Mouse (Mus musculus) left cerebral cortex, adult 6 months (tissue): ENCODE data around the gene 4930505A04Rik. TPM values are rescaled to one million over a fixed set of nuclear protein-coding genes. Genes with fewer than 3 reads are reported as not detected.

Experiments used
- long read RNA-seq, 2 experiments: library from polyadenylated mRNA; unstranded; transcript quantifications; one replicate each; pipeline ENCODE4 v2.0.0; 2019 to 2020
- polyA plus RNA-seq: library from polyadenylated mRNA; unstranded; fragments of <200 nt; fragmentation: Nextera tagmentation; gene quantifications from 2 replicates; pipeline ENCODE4 v1.2.3, GENCODE M21; 2021

Gene 4930505A04Rik
- polyA plus RNA-seq: 0.31 TPM in 1 of 2 replicates, not detected in the other
- long read RNA-seq, experiment 1: 0 reads
- long read RNA-seq, experiment 2, partial matches to known transcripts: 0 of 1 reads
- long read RNA-seq, experiment 2, other reads (novel, unspliced or antisense): 1 of 1 reads

DNA sequence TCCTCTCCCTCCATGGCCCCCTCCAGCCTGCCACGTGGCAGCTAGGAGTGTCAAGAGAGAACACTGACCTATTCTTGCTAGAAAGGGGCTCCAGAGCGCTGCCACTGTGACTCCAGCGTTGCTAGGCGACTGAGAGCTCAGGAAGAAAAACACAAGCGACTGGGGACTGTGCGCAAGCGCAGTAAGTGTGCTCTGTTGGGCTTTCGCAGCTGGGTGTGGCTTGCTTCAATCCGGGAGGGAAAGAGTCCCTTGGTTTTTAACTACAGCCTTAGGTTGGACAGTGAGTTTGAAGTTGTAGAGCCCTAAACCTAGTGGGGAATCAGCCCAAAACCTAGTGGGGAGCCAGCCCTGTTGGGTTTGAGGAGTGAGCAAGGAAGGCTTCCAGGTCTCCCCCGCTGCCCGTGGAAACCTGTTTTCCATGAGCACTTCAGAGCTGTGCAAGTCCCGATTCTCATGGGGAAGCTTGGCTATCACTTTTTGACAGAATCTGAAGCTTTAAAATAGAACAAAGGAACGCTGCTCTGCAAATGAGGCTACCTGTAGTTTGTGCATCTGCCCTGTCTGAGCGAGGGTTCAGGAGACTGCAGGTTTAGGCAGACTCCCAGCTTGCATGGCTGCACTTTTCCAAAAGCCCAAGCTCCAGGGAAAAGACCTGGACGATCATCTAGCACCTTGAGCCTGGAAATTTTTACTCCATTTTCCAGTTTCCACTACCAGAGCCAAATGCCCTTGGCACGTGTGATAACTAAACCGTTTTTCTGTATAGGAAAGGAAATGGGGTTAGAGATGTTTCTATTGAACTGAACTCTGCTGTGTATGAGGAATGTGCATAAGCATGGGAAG is at the start of gene 4930505A04Rik:
4930505A04Rik (minus strand) TSS at position 77 of the 843 bp plus-strand sequence.

Other genes starting within 250 kb of the 4930505A04Rik start
- 54.1 and 77.7 TPM in 2 replicates for gene Sptbn1, start 203.7 kb downstream of the 4930505A04Rik start, polyA plus RNA-seq
- gene Acyp2, start 177.8 kb upstream of the 4930505A04Rik start, polyA plus RNA-seq: 84.9 and 108 TPM in 2 replicates